Mouse (Mus musculus) lung, postnatal 0 days (tissue): ENCODE data around the gene Olfr1122. TPM values are rescaled to one million over a fixed set of nuclear protein-coding genes. Genes with fewer than 3 reads are reported as not detected.
"Not testable (repeated sequence)": the region's sequence is repeated elsewhere in the genome, so short reads cannot be mapped to it uniquely, and the experiment has no call there.

ENCODE experiments used
- ATAC-seq: fragments of 200-750 bp; cut with Nextera tagmentation; 2 replicates; pipeline ENCODE4 v1.8.0; 2017; ENCODE audit warnings: moderate library complexity
- DNase-seq: peaks from one replicate; pipeline ENCODE4 v3.0.0-alpha.2; 2016; ENCODE audit warnings: low spot score
- H3K27ac ChIP-seq: fragments of 300-500 bp; sonication (generic); 2 replicates; pipeline ENCODE4 v1.5.1; 2014; ENCODE audit warnings: antibody characterized with exemption, mild to moderate bottlenecking, low read length, mixed read lengths
- H3K27me3 ChIP-seq: fragments of 300-500 bp; sonication (generic); replicated peaks from 2 replicates; pipeline ENCODE4 v1.6.1; 2014; ENCODE audit warnings: low read length, mixed read lengths; ENCODE audit not compliant: insufficient read depth
- H3K36me3 ChIP-seq: fragments of 300-500 bp; sonication (generic); 2 replicates; pipeline ENCODE4 v1.6.1; 2014; ENCODE audit warnings: low read length, mixed read lengths; ENCODE audit not compliant: insufficient read depth
- H3K4me1 ChIP-seq: fragments of 300-500 bp; sonication (generic); 2 replicates; pipeline ENCODE4 v1.6.1; 2014; ENCODE audit warnings: antibody characterized with exemption, low read depth, low read length, mixed read lengths; ENCODE audit not compliant: insufficient read depth
- H3K4me2 ChIP-seq: fragments of 300-500 bp; sonication (generic); replicated peaks from 2 replicates; pipeline ENCODE4 v1.6.1; 2014; ENCODE audit warnings: low read depth, mild to moderate bottlenecking, low read length, moderate library complexity, mixed read lengths
- H3K4me3 ChIP-seq: fragments of 300-500 bp; sonication (generic); 2 replicates; pipeline ENCODE4 v1.5.1; 2014; ENCODE audit warnings: low read depth, low read length
- H3K9ac ChIP-seq: fragments of 300-500 bp; sonication (generic); replicated peaks from 2 replicates; pipeline ENCODE4 v1.6.1; 2014; ENCODE audit warnings: low read depth, mild to moderate bottlenecking
- H3K9me3 ChIP-seq: fragments of 300-500 bp; sonication (generic); 2 replicates; pipeline ENCODE4 v1.6.1; 2016; ENCODE audit warnings: low read length, mixed read lengths
- CTCF ChIP-seq: IDR thresholded peaks from 2 replicates; pipeline ENCODE4 v1.5.1; 2016; ENCODE audit warnings: antibody characterized with exemption, mild to moderate bottlenecking
- EP300 ChIP-seq: IDR thresholded peaks from 2 replicates; pipeline ENCODE4 v1.6.1; 2016; ENCODE audit warnings: antibody characterized with exemption, mild to moderate bottlenecking, control low read depth
- WGBS: fragments of 180-500 bp; shearing (Covaris S2); extraction: QIAGEN DNeasy Blood & Tissue Kit; methylation state at CpG from one replicate; pipeline ENCODE4 v1.1.7; 2014; 5-methylcytosine and 5-hydroxymethylcytosine counted together
- polyA plus RNA-seq: library from polyadenylated mRNA; unstranded; fragments of >200 nt; fragmentation: Nextera tagmentation; extraction: Ambion mirVana; gene quantifications from 2 replicates; pipeline ENCODE4 v1.2.1, GENCODE M21; 2015

Gene Olfr1122
- polyA plus RNA-seq = not detected in 2 replicates

DNA sequence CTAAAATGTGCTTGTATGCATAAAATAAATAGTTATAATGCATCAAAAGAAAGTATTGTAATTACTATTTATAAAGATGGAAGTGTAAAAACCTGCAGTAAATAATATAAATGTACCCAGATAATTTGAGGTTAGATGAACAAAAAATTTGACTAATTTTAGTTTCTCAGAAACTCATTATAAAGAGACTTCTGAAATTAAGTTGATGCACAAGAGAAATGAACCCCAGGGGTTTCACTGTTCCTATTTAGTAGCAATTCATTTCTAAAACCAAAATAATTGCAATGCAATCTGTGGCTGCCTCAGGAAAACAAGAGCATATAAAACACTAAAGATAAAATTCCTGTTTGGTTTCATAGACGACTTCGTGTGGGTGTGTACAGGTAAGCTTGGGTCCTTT is at the start of gene Olfr1122:
Olfr1122 (plus strand) TSS at position 301 of the 400 bp plus-strand sequence.
- 70% methylated on average over 2 of the region's 2 CpGs for WGBS
- TF ChIP-seq CTCF (no peak), EP300 (no peak)
- no peaks in the 10 kb centered on the region for H3K9me3 ChIP-seq
- DNase-seq = no peak
- H3K36me3 ChIP-seq = no peaks in the 10 kb centered on the region
- H3K4me3 ChIP-seq = no peak within 1 kb of the TSS
- no peak for ATAC-seq
- no peak within 1 kb of the TSS for H3K9ac ChIP-seq
- H3K27ac ChIP-seq = no peak within 1 kb of the TSS
- H3K4me2 ChIP-seq = no peak within 1 kb of the TSS
- no peaks in the 10 kb centered on the region for H3K27me3 ChIP-seq
- no peaks in the 10 kb centered on the region for H3K4me1 ChIP-seq

DNA sequence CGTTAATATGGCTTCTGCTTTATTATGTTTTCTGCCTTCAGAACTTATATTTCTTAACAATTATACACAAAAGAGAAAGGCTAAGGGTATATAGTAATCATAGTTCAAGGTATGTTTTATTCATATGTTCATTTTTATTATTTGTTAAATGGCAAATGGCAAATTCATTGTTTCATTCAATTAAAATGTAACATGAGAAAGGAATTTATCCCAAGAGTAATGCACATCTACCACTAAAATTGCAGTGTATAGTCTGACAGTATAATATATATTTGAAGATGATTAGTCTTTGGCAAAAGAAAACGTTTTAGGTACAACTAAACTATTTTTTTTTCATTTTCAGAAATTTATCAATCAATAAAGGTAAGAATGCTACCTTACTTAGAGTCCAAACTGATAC is 31.1 kb upstream of the Olfr1122 start, which contains the start of gene Olfr1120:
Olfr1120 (plus strand) TSS at position 301 of the 400 bp plus-strand sequence.
- Histone ChIP-seq H3K9ac (no peak within 1 kb of the TSS), H3K27me3 (no peaks in the 10 kb centered on the region), H3K36me3 (no peaks in the 10 kb centered on the region), H3K9me3 (no peaks in the 10 kb centered on the region), H3K4me1 (no peaks in the 10 kb centered on the region), H3K4me3 (no peak within 1 kb of the TSS), H3K27ac (no peak within 1 kb of the TSS), H3K4me2 (no peak within 1 kb of the TSS)
- DNase-seq (no peak), ATAC-seq (no peak)
- no peak for TF ChIP-seq EP300
- TF ChIP-seq CTCF = no peak
- 33% methylated on average over 2 of the region's 2 CpGs for WGBS

DNA sequence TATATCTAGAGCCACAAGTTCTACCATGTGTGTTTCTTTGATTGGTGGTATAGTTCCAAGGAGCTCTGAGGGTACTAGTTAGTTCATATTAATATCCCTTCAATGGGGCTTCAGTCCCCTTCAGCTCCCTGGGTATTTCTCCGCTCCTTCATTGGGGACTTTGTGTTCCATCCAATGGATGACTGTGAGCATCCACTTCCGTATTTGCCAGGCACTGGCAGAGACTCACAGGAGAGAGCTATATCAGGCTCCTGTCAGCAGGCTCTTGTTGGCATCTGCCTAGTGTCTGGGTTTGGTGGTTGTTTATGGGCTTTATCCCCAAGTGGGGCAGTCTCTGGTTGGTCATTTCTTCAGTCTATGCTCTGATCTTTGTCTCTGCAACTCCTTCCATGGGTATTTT is 25.5 kb upstream of the Olfr1122 start:
- H3K4me3 ChIP-seq = not testable (repeated sequence)
- WGBS = 85% methylated on average over 2 of the region's 2 CpGs

DNA sequence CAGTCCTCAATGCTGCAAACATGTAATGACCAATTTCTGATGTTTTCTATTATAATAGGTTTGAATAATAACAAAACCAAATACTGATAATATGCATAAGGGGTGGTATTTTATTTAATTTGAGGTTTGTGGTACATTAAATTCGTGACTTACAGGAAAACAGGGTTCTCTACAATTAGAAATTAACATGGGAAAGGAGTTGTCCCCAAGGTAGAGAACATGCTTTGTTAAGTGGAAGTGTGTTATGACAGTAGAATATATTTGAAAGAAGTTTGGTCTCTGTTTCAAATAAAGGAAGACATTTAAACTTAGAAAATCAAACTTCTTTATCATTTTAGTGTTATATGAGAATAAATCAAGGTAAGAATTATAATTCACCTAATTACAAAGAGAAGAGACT is 16.1 kb upstream of the Olfr1122 start, which contains the start of gene Olfr1121:
Olfr1121 (plus strand) TSS at position 301 of the 400 bp plus-strand sequence.
- WGBS = 12% methylated on average over 1 of the region's 1 CpGs
- Histone ChIP-seq H3K27ac (no peak within 1 kb of the TSS), H3K36me3 (no peaks in the 10 kb centered on the region), H3K4me2 (no peak within 1 kb of the TSS), H3K4me3 (no peak within 1 kb of the TSS), H3K27me3 (no peaks in the 10 kb centered on the region), H3K9me3 (no peaks in the 10 kb centered on the region), H3K4me1 (no peaks in the 10 kb centered on the region), H3K9ac (no peak within 1 kb of the TSS)
- no peak for ATAC-seq
- TF ChIP-seq EP300 = no peak
- no peak for TF ChIP-seq CTCF
- DNase-seq = no peak

More for the DNA sequence above, 25.5 kb upstream of the Olfr1122 start:
- H3K27me3 ChIP-seq, ATAC-seq, H3K36me3 ChIP-seq, H3K4me1 ChIP-seq, H3K9ac ChIP-seq, H3K27ac ChIP-seq, DNase-seq, H3K9me3 ChIP-seq, H3K4me2 ChIP-seq: not testable (repeated sequence)

DNA sequence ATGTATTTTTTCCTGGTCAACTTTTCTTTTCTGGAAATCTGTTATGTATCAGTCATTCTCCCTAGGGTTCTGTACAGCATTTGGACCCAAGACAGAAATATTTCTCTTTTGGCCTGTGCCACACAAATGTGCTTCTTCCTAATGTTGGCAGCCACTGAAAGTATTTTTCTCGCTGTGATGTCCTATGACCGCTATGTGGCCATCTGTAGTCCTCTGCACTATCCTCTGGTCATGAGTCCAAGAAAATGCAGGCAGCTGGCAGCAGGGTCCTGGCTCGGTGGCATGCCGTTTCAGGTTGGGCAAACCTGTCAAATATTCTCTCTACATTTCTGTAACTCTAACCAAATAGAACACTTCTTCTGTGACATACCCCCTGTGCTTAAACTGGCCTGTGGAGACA is 13.9 kb upstream of the Olfr1122 start:
- no peaks in the 10 kb centered on the region for H3K36me3 ChIP-seq
- H3K27me3 ChIP-seq = no peaks in the 10 kb centered on the region
- H3K4me3 ChIP-seq = no peak overlapping the region
- TF ChIP-seq EP300 (no peak), CTCF (no peak)
- ATAC-seq (no peak), DNase-seq (no peak)
- 83% methylated on average over 4 of the region's 4 CpGs for WGBS
- H3K4me2 ChIP-seq = no peak overlapping the region
- no peak overlapping the region for H3K27ac ChIP-seq
- H3K9me3 ChIP-seq = no peaks in the 10 kb centered on the region
- no peak overlapping the region for H3K9ac ChIP-seq
- no peaks in the 10 kb centered on the region for H3K4me1 ChIP-seq

DNA sequence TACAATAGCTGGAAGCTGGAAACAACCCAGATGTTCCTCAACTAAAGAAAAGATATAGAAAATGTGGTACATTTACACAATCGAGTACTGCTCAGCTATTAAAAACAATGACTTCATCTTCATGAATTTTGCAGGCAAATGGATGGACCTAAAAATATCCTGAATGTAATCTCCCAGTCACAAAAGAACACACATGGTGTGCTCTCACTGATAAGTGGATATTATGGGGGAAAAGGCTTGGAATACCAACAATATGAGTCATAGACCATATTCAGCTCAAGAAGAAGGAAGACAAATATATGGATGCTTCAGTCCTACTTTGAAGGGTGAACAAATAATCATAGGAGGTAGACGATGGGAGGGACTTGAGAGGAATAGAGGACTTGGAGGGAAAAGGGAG is 1.7 kb upstream of the Olfr1122 start:
- Histone ChIP-seq H3K27me3 (no peaks in the 10 kb centered on the region), H3K27ac (no peak overlapping the region), H3K9me3 (no peaks in the 10 kb centered on the region), H3K36me3 (no peaks in the 10 kb centered on the region), H3K9ac (no peak overlapping the region), H3K4me1 (no peaks in the 10 kb centered on the region), H3K4me3 (no peak overlapping the region), H3K4me2 (no peak overlapping the region)
- TF ChIP-seq CTCF = no peak
- no peak for TF ChIP-seq EP300
- DNase-seq = no peak
- 53% methylated on average over 2 of the region's 2 CpGs for WGBS
- no peak for ATAC-seq

DNA sequence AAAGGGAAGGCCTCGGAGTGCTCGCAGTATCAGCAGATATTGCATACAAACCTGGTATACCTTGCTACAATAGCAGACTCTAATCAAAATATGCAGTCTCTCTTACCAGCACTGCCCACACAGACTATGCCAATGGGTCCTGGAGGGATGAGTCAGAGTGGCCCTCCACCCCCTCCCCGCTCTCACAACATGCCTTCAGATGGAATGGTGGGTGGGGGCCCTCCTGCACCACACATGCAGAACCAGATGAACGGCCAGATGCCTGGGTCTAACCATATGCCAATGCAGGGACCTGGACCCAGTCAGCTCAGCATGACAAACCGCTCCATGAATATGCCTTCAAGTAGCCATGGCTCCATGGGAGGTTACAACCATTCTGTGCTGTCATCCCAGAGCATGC is 8.0 kb downstream of the Olfr1122 start:
- H3K4me3 ChIP-seq, H3K27ac ChIP-seq, H3K9me3 ChIP-seq, H3K36me3 ChIP-seq, H3K4me1 ChIP-seq, DNase-seq, H3K4me2 ChIP-seq, H3K27me3 ChIP-seq, H3K9ac ChIP-seq: not testable (repeated sequence)
- ATAC-seq = 0 out of 2 replicates have a peak, but pooled peaks have one; percentile 6
- 81% methylated on average over 5 of the region's 5 CpGs for WGBS

DNA sequence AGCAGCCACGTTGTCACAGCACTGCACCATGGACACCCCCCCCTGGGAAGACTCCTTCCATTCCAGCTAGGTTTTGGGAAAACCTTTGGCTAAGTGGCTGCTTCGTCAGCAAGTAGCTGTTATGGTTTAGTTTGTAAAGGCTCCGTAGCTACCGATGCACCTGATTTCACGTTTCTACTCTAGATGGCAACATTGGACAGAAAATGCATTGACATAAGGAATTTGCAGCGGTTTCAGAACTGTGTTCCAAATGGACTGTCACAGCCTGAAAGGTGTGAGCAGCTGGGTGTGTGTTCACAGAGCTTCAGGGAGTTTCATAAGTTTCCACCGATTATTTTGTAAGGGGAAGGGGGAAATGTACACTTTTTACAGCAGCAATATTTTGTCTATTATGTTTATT is 9.0 kb downstream of the Olfr1122 start:
- not testable (repeated sequence) for H3K36me3 ChIP-seq, DNase-seq
- WGBS = 74% methylated on average over 7 of the region's 7 CpGs

More for the DNA sequence above, 9.0 kb downstream of the Olfr1122 start:
- not testable (repeated sequence) for H3K4me1 ChIP-seq, H3K27me3 ChIP-seq, H3K9ac ChIP-seq, H3K9me3 ChIP-seq, ATAC-seq, H3K27ac ChIP-seq, H3K4me3 ChIP-seq, H3K4me2 ChIP-seq
